Mouse (Mus musculus): ENCODE measurements around the gene Uba2. TPM values are rescaled to one million over a fixed set of nuclear protein-coding genes. Genes with fewer than 3 reads are reported as not detected.

Uba2 gene
- polyA plus RNA-seq, 1 experiment from 2014 or later = 195 TPM

DNA sequence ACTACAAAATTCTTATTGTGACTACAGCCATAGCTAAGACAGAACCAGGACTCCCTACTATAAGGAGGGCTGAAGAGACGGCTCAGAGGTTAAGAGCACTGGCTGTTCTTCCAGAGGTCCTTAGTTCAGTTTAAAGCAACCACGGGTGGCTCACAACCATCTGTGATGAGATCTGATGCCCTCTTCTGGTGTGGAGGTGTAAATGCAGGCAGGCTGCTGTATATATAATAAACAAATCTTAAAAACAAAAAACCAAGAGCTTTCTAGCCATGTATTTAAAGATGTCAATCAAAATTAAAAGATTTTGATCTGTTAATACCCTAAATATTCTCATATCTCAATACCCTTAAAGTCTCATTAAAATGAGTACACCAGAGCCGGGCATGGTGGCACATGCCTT is 10.2 kb downstream of the Uba2 start:
- Histone ChIP-seq H3K36me3 (peaks cover 94% of the 10 kb centered on the region), H3K4me3 (no peak overlapping the region), H3K9me3 (no peaks in the 10 kb centered on the region), H3K27me3 (no peaks in the 10 kb centered on the region), H3K4me1 (replicated peaks) (no peaks in the 10 kb centered on the region), H3K9ac (no peak overlapping the region), H3K27ac (no peak overlapping the region), H3K4me2 (no peak overlapping the region)
- ATAC-seq (ENCODE audit: low FRiP score) = no peak
- WGBS = 95% methylated on average over 3 of the region's 3 CpGs

DNA sequence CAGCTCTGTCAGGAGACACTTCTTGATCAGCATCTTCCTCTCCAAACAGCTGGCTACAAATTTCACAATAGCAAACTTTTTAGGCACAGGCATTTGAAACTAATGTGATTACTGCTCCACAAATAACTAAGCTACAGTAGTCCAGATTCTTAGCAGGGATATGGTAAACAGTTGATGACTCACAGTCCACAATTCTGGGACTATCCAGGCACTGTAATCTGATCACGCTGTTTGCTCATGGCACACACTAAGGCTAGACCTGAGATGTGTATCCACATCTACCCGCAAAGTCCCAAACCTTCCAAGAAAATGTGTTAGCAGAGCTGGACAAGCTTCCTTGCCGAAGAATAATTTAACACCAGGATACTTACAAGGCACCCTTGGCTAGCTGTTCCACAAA is 11.4 kb downstream of the Uba2 start:
- H3K9me3 ChIP-seq = no peaks in the 10 kb centered on the region
- H3K9ac ChIP-seq = no peak overlapping the region
- ATAC-seq (ENCODE audit: low FRiP score) = no peak
- H3K27me3 ChIP-seq = no peaks in the 10 kb centered on the region
- H3K4me1 ChIP-seq (replicated peaks) = no peaks in the 10 kb centered on the region
- 97% methylated on average over 3 of the region's 3 CpGs for WGBS
- H3K36me3 ChIP-seq = peaks cover 96% of the 10 kb centered on the region
- no peak overlapping the region for H3K27ac ChIP-seq
- no peak overlapping the region for H3K4me2 ChIP-seq
- no peak overlapping the region for H3K4me3 ChIP-seq

DNA sequence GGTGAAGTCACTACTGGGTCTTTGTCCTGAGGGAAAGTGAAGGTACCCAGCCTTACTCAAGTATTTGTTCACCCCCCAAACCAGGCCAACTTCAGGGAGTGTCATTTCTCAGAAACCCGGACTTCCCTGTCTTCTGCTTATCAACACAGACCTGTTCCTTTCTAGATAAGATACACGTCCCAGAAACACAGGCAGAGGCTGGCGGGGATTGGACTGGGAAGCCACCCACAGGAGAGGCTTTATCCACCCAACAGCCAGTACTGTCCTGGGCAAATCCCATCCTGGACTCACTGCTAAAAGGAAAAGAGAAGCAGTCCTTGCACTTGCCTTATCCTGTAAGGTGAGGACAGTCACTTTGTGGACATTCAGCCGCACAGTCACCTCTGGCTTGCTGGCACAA is 22.2 kb downstream of the Uba2 start:
- Histone ChIP-seq H3K36me3 (peaks cover 98% of the 10 kb centered on the region), H3K9ac (no peak overlapping the region), H3K4me3 (no peak overlapping the region), H3K27ac (no peak overlapping the region), H3K4me2 (no peak overlapping the region), H3K4me1 (replicated peaks) (no peaks in the 10 kb centered on the region), H3K9me3 (0 out of 2 replicates have a peak, but pooled peaks cover 3% of the 10 kb centered on the region), H3K27me3 (no peaks in the 10 kb centered on the region)
- 93% methylated on average over 4 of the region's 4 CpGs for WGBS
- no peak for ATAC-seq (ENCODE audit: low FRiP score)

DNA sequence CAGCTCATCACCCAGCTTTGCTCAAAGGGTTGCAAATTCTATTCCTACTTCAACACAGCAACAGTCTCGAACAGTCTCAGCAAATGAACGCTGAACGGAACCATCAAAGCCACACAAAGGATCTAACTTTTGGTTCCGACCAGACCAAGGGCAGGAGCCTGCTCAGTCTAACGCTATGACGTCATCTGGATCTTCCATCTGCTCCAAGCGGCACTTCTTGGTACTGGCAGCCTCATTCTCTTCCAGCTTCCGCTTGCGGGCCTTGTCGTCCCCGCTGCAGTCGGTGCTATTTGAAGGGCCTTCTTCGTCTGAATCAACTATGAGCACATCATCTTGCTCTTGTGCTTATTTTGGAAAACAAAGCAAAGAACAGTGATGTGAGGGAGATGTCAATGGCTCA is 28.3 kb downstream of the Uba2 start:
- 97% methylated on average over 13 of the region's 13 CpGs for whole genome bisulfite sequencing
- no peaks in the 10 kb centered on the region for H3K27me3 ChIP-seq
- ATAC-seq (ENCODE audit: low FRiP score) = no peak
- no peak overlapping the region for H3K4me3 ChIP-seq
- H3K9ac ChIP-seq = no peak overlapping the region
- no peak overlapping the region for H3K4me2 ChIP-seq
- H3K27ac ChIP-seq = no peak overlapping the region
- peaks cover 62% of the 10 kb centered on the region for H3K36me3 ChIP-seq
- H3K4me1 ChIP-seq (replicated peaks) = no peaks in the 10 kb centered on the region
- no peaks in the 10 kb centered on the region for H3K9me3 ChIP-seq

DNA sequence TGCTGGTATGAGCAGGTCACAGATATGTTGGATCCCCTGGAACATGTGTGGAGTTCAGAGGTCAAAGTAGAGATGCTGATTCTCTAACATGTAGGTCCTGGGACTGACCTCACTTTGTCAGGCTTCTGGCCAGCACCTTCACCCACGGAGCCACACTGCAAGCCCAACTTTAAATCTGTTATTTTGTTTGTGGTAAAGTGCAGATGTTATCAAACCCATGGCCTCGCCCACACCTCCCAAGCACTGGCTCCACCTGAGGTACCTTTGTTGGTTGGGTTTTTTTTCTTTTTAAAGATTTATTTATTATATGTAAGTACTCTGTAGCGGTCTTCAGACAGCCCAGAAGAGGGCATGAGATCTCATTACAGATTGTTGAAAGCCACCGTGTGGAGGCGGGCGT is 29.9 kb downstream of the Uba2 start:
- Histone ChIP-seq H3K9ac (no peak overlapping the region), H3K4me3 (no peak overlapping the region), H3K4me1 (replicated peaks) (no peaks in the 10 kb centered on the region), H3K9me3 (no peaks in the 10 kb centered on the region), H3K27me3 (no peaks in the 10 kb centered on the region), H3K4me2 (no peak overlapping the region), H3K36me3 (peaks cover 47% of the 10 kb centered on the region), H3K27ac (no peak overlapping the region)
- 90% methylated on average over 6 of the region's 6 CpGs for WGBS
- ATAC-seq (ENCODE audit: low FRiP score) = no peak

DNA sequence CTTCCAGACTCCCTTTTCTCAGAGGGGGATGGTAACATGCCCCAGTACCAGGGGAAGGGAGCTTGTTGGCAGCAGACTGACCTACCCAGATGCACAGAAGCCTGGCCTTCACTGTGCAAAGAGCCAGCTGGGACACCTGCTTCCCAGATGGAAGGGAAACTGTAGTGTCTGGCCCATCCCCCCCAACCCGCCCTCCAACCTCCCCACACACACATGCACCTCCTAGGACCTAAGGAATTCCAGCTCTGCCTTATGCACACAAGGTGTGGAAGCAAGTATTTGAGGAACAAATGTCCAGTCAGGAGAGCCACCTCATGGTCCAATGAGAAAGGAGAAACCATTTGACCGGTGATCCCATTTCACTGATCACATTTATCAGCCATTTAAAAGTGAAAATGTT is 35.1 kb downstream of the Uba2 start:
- no peak overlapping the region for H3K27ac ChIP-seq
- peak; percentile 7; the same call in 1 of the 2 replicates for ATAC-seq (ENCODE audit: low FRiP score)
- WGBS = 95% methylated on average over 2 of the region's 2 CpGs

DNA sequence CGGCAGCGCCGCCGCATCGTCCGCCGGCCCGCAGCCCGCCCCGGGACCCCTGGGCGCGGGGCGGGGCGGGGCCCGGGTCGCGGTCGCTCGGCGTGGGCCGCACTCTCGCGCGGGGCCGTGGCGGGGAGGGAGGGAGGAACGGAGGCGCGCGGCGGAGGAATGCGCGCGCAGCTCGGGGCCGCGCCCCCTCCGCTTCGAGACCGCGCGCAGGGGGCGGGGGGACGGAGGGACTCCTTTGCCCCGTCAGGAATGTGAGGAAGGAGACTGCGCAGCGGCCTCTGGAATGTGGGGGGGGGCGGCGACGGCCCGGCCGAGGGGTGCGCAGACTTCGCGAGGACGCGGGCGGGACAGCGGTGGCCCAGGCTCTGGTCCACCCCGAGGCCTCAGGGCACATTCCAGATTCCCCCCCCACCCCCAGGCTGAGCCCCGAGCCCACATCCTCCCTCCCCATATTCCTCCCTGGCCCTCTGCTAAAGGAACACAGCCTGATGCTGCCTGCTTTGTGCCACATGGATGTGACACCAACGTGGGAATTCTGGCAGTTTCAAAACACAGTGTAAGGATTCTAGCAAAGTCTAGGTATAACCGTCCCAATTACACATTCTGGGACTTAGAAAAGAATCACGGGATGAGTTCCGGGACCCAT is 36.2 kb downstream of the Uba2 start, which contains the start of gene Wtip:
Gene Wtip (minus strand): TSS at position 152 of the 646 bp plus-strand sequence.
- Histone ChIP-seq H3K27ac (peak within 1 kb of the TSS; percentile 78), H3K9ac (peak within 1 kb of the TSS; percentile 90), H3K36me3 (no peaks in the 10 kb centered on the region), H3K4me3 (peak within 1 kb of the TSS; percentile 77), H3K27me3 (no peaks in the 10 kb centered on the region), H3K4me1 (replicated peaks) (peaks cover 24% of the 10 kb centered on the region), H3K9me3 (no peaks in the 10 kb centered on the region), H3K4me2 (peak within 1 kb of the TSS; percentile 63)
- 2% methylated on average over 24 of the region's 65 CpGs for WGBS
- ATAC-seq (ENCODE audit: low FRiP score) = peak; percentile 89

More for the DNA sequence above, 35.1 kb downstream of the Uba2 start:
- H3K27me3 ChIP-seq = no peaks in the 10 kb centered on the region
- H3K4me3 ChIP-seq = no peak overlapping the region
- H3K4me1 ChIP-seq (replicated peaks) = peaks cover 24% of the 10 kb centered on the region
- H3K9me3 ChIP-seq = no peaks in the 10 kb centered on the region
- H3K9ac ChIP-seq = no peak overlapping the region
- H3K36me3 ChIP-seq = no peaks in the 10 kb centered on the region
- H3K4me2 ChIP-seq = no peak overlapping the region

DNA sequence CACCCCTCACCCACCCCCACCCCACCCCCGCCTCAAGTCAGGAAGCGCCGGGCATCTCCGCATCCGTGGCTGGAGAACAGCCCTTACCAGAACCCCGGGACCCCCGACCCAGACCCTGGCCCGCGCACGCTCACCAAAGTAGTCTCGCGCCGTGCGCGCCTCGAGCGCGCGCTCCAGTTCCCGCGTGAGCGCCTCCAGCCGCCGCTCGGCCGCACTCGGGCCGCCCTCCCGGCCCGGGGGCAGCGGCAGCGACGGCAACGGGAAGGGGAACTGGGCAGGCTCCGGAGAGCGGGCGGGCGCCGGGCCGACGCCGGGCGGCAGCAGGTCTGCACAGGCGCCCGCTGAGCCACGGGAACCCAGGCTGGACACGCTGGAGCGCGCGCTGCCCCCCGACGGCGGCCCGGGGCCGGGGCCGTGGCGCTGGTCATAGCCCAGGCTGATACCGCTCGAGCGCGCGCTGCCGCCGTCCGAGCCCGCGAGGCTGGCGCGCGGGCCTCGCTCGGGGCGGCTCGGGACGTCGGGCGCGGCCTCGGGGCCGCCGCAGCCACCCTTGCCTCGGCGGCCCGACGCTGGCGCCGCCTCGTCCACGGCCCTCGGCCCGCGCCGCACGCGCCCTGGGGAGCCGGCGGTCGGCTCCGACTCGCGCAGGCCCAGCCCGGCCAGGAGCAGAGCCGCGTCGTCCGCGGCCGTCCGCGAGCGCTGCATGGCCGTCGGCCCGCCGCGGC is 36.9 kb downstream of the Uba2 start:
- Histone ChIP-seq H3K9me3 (no peaks in the 10 kb centered on the region), H3K9ac (peak overlapping the region; percentile 90), H3K4me1 (replicated peaks) (peaks cover 24% of the 10 kb centered on the region), H3K4me3 (peak overlapping the region; percentile 77), H3K27ac (peak overlapping the region; percentile 78), H3K36me3 (no peaks in the 10 kb centered on the region; the same call in 1 of the 2 replicates), H3K27me3 (no peaks in the 10 kb centered on the region), H3K4me2 (peak overlapping the region; percentile 63)
- ATAC-seq (ENCODE audit: low FRiP score) = peak; percentile 78
- WGBS = under 1% methylated on average over 84 of the region's 116 CpGs

DNA sequence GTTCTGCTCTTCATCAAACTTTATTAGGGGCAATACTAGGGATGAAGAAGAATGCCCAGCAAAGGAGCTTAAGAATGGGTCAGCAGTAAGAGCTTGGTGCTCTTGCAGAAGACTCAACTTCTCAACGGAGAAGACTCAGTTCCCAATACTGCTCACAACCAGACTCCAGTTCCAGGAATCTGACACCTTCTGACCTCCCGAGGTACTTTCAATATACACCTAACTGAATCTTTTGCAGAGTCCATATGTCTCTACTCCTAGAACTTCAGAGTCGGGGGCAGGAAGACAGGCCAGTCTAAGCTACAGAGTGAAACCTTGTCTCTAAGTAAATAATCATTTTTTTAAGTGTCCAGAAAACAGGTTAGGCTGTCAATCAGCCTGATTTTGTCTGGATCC is 37.4 kb downstream of the Uba2 start:
- peak; percentile 8 for ATAC-seq (ENCODE audit: low FRiP score)
- no peaks in the 10 kb centered on the region for H3K9me3 ChIP-seq
- H3K36me3 ChIP-seq = peaks cover 4% of the 10 kb centered on the region
- peak overlapping the region; percentile 90 for H3K9ac ChIP-seq
- WGBS = 22% methylated on average over 3 of the region's 3 CpGs
- peak overlapping the region; percentile 63 for H3K4me2 ChIP-seq
- no peaks in the 10 kb centered on the region for H3K27me3 ChIP-seq
- peaks cover 24% of the 10 kb centered on the region for H3K4me1 ChIP-seq (replicated peaks)
- H3K27ac ChIP-seq = no peak overlapping the region
- H3K4me3 ChIP-seq = peak overlapping the region; percentile 77

DNA sequence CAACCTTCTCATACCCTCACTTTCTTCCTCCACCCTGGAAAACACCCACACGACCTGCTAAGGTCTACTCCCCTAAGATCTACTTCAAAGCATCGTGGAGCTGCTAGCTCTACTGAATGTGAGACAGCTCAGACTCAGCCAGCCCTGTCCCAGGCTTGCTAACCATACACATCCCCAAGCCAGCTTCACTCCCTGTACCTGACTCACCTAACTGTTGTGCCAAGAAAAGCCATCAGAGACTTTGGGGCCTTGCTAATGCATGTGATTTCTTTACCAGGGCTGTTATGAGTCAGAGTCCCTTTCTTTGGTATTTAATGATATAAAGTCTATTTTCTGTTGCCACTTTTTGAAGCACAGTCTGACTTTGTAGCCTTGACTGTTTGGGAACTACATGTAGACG is 38.3 kb downstream of the Uba2 start:
- H3K4me1 ChIP-seq (replicated peaks) = peaks cover 24% of the 10 kb centered on the region
- no peaks in the 10 kb centered on the region for H3K27me3 ChIP-seq
- peak overlapping the region; percentile 31; the same call in 1 of the 2 replicates for H3K9ac ChIP-seq
- no peak overlapping the region for H3K27ac ChIP-seq
- peaks cover 9% of the 10 kb centered on the region for H3K36me3 ChIP-seq
- WGBS = 89% methylated on average over 3 of the region's 3 CpGs
- peak overlapping the region; percentile 63 for H3K4me2 ChIP-seq
- H3K9me3 ChIP-seq = no peaks in the 10 kb centered on the region
- H3K4me3 ChIP-seq = no peak overlapping the region
- ATAC-seq (ENCODE audit: low FRiP score) = no peak

DNA sequence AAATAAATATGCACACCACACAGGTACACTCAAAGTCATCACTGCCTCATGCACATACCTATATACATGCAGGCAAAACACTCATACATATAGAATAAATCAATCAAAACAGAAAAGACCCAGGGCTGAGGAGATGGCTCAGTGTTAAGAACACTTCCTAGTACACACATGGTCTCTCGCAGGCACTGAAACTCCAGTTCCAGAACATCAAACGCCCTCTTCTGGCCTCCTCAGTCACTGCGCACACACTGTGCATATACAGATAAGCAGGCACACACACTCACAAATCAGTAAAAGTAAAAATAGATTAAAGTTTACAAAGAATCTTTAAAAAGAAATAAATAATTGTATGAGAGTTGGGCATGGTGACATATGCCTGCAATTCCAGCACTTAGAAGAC is 43.1 kb downstream of the Uba2 start:
- Histone ChIP-seq H3K4me2 (no peak overlapping the region), H3K9me3 (no peaks in the 10 kb centered on the region), H3K36me3 (peaks cover 13% of the 10 kb centered on the region), H3K4me1 (replicated peaks) (peaks cover 12% of the 10 kb centered on the region), H3K9ac (no peak overlapping the region), H3K27ac (no peak overlapping the region), H3K27me3 (no peaks in the 10 kb centered on the region), H3K4me3 (no peak overlapping the region)
- WGBS = 82% methylated on average over 3 of the region's 3 CpGs
- no peak for ATAC-seq (ENCODE audit: low FRiP score)

DNA sequence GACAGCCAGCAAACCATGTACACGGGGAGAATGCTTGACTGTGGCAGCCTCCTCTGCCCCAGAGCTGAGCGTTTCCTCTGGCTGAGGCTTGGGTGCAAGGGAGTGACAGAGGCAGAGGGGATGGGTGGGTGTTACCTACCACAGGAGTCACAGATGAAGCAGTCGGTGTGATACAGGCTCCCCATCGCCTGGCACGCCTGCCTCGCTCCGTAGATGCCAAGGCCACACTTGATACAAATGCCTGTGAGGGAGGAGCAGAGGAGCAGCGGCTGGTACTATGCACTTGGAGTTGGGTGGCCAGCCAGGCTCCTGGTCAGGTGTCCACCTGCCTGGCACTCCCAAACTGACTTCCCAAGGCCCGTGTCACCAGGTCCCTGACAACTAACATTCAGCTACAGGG is 44.1 kb downstream of the Uba2 start:
- Histone ChIP-seq H3K27ac (no peak overlapping the region), H3K36me3 (peaks cover 13% of the 10 kb centered on the region), H3K9me3 (no peaks in the 10 kb centered on the region), H3K9ac (no peak overlapping the region), H3K27me3 (no peaks in the 10 kb centered on the region), H3K4me1 (replicated peaks) (peaks cover 3% of the 10 kb centered on the region), H3K4me3 (no peak overlapping the region), H3K4me2 (no peak overlapping the region)
- WGBS = 96% methylated on average over 9 of the region's 9 CpGs
- no peak for ATAC-seq (ENCODE audit: low FRiP score)

Data from hindbrain, embryonic 13.5 days (tissue).